Mouse (Mus musculus): ENCODE results near the gene Slc35b1.

Gene Slc35b1

GRCm38 (mm10) chr11:95384319-95384972 lies at the start of gene Slc35b1:
Gene Slc35b1 (plus strand): TSS chr11:95384692.
- in situ Hi-C loops (cut with MseI, MboI), result loop anchor here in 1 of 2 experiments (5.0 kb wide), 1 partner anchor 138 kb away; no protein-coding TSS in a partner anchor

GRCm38 (mm10) chr11:95336568-95337128 lies 47.8 kb upstream of the Slc35b1 start, which contains the start of gene Fam117a:
Gene Fam117a (plus strand): TSS chr11:95337018.
- in situ Hi-C loops (cut with MseI, MboI), result no loop called here

DNA sequence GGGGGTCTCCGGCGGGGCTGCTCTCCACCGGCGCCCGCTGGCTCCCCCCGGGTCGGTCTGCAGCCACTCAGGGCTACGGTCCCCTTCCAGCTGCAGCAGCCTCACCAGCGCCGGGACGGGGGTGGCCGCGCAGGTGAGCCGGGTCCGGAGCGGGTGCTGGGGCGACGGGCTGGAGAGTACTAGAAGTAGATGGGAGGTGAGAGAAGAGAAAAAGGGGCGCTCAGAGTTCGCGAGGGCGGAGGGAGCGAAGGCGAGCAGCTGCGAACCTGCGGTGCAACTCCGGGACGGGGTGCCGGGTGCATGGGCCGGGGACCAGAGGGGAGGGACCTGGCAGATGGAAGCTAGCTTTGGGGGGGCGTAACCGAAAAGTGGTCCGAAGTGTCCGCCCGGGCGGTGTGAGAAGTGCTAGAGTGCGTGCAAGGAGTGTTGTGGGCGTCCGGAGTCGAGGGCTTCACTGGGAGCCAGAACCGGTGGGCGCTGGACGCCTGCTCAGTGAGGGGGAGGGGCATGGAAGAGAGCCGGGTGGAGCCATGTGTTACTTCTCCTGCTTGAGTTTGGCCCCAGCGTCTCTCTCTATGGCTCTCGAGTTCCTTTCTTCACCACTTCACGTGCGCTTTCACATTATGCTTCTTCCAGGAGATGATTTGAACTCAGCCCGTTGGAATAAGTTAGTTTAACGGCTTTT lies 47.2 kb upstream of the Slc35b1 start:
- in situ Hi-C loops (cut with MseI, MboI), result no loop called here

GRCm38 (mm10) chr11:95337846-95338342 lies 46.6 kb upstream of the Slc35b1 start:
- in situ Hi-C loops (cut with MseI, MboI), result no loop called here

- in situ Hi-C loops (cut with MseI, MboI), result no loop called here
Measured at GRCm38 (mm10) chr11:95339471-95340021, 44.9 kb upstream of the Slc35b1 start.

DNA sequence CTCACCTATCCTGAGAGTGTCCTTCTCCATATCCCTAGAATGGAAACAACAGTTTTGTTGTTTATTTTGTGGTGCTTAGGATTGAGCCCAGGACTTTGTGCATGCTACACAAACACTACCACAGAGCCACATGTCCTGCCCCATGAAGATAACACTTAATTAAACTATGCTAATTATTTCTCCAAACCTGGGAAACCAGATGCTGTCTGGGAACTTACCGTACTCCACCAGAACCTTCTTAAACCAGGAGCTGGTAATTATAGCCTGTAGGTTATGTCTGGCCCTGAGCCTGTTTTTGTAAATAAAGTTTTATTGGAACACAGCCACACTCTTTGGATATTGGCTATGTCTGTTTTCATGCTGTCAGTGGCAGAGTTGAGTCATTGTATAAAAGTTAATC lies 44.2 kb upstream of the Slc35b1 start:
- in situ Hi-C loops (cut with MseI, MboI), result no loop called here

- in situ Hi-C loops (cut with MseI, MboI), result no loop called here
Measured at GRCm38 (mm10) chr11:95340664-95341063, 43.8 kb upstream of the Slc35b1 start.

DNA sequence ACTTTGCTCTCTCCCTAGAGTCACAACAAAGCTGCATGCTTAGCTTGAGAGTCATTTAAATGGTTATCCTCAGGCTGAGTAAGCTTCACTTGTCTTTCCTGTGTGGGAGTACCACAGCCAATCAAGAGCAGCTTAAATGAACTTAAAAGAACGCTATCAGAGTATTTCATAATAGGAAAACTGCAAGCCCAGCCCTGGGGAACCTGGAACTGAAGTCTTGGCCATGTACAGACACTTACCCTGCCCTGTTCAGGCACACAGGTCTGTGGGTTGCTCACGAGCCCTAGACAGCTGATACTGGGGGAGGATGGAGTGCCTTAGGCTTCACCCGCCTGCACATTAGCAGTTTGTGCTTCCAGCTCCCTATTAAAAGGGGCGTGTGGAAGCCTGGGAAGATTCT lies 41.3 kb upstream of the Slc35b1 start:
- in situ Hi-C loops (cut with MseI, MboI), result no loop called here

- in situ Hi-C loops (cut with MseI, MboI), result no loop called here
Measured at GRCm38 (mm10) chr11:95344181-95344580, 40.3 kb upstream of the Slc35b1 start.

GRCm38 (mm10) chr11:95350289-95350688 lies 34.2 kb upstream of the Slc35b1 start:
- in situ Hi-C loops (cut with MseI, MboI), result no loop called here

GRCm38 (mm10) chr11:95350960-95351359 lies 33.5 kb upstream of the Slc35b1 start:
- in situ Hi-C loops (cut with MseI, MboI), result no loop called here

DNA sequence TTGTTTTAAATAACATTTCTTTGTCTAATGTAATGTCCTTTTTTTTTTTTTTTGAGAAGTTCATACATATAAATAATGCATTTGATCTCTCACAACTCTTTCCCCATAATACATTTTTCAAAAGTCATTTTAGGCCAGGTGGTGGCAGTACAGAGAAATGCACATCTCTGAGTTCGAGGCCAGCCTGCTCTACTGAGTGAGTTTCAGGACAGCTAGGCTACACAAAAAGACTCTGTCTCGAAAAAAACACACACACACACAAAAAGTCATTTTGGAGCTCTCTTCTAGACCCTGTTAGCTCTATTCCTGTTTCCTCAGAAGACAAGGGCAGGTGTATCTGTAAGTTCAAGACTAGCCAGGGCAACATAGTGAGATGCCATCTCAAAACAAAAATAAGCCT lies 31.8 kb upstream of the Slc35b1 start:
- in situ Hi-C loops (cut with MseI, MboI), result no loop called here

DNA sequence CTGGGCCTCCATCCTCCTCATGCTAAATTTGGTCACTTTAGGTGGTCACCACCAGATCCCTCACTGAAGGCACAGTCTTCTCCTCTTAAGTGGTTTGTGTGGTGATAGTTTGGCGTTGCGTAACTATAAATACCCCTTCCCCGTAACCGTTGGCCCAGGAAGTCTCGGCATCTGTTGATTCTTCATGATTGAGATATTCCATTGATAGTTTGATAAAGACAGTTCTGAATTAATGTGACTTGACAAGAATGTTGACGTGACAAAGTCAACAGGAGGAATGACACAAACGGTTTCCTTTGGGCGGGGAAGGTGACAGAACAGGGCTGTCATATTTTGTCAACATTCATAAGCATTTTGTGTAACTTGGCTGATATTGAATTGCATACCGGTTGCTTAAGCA lies 31.3 kb upstream of the Slc35b1 start:
- in situ Hi-C loops (cut with MseI, MboI), result no loop called here

- in situ Hi-C loops (cut with MseI, MboI), result no loop called here
Measured at GRCm38 (mm10) chr11:95354228-95354944, 30.1 kb upstream of the Slc35b1 start.

DNA sequence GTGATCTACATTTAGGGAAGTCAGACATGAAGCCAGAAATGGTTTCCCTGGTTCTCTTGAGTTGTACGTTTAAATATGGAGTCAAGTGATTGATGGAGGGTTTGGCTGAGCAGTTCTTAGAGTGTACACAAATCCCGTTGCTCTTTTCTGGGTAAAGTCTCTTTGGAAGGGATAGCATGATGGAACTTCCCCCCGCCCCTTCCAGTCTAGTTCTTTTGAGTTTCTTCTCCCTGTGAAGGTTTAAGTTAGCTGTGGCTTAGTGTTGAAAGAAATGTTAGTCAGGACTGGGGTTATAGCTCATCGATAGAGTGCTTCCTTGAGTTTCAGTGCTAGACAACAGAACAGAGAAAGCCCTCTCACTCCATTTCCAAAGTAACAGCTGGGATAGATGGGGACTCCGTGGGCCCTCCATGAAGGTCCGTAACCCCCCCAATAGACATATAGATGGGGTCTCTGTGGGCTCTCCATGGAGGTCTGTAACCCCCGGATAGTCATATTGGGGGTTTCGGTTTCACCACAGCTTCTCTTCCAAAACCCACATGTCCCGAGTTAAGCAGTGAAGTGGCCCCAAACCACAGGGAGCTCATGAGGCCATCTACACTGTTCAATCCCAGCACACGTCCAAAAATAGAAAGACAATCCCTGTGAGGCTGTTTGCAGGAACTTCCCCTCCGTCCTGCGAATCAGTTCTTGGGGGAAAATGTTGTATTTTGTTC lies 29.4 kb upstream of the Slc35b1 start:
- in situ Hi-C loops (cut with MseI, MboI), result no loop called here

- in situ Hi-C loops (cut with MseI, MboI), result no loop called here
Measured at GRCm38 (mm10) chr11:95355661-95356011, 28.9 kb upstream of the Slc35b1 start.

GRCm38 (mm10) chr11:95356039-95356438 lies 28.5 kb upstream of the Slc35b1 start:
- in situ Hi-C loops (cut with MseI, MboI), result no loop called here

GRCm38 (mm10) chr11:95356469-95357273 lies 27.8 kb upstream of the Slc35b1 start:
- in situ Hi-C loops (cut with MseI, MboI), result no loop called here

DNA sequence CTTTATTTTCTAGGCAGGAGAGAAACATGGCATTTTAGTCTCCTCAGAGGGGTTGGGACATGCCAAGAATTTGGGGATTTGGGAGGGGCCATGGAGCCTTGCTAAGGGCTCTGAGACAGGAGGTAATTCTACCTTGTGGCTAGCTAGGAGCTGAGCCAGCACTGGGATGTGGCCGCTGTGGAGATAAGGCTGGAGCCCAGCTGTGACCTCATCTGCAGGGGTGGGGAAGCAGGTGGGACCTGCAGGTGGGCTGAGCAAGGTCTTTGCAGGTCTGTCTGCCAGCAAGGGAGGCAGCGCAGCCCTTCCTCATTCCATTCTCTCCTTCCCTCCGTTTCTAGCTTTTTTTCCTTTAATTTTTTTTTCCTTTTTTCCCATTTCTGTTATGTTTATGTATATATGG lies 26.2 kb upstream of the Slc35b1 start:
- in situ Hi-C loops (cut with MseI, MboI), result no loop called here

- in situ Hi-C loops (cut with MseI, MboI), result no loop called here
Measured at GRCm38 (mm10) chr11:95364388-95364787, 20.1 kb upstream of the Slc35b1 start.

Measured in mouse trophoblast stem cell (cell line).